Mouse (Mus musculus) embryonic facial prominence, embryonic 11.5 days (tissue): ENCODE data around the gene Midn. TPM values are rescaled to one million over a fixed set of nuclear protein-coding genes. Genes with fewer than 3 reads are reported as not detected.

ENCODE experiments used
- ATAC-seq: fragments of 200-750 bp; cut with Nextera tagmentation; replicated peaks from 2 replicates; pipeline ENCODE4 v1.8.0; 2017; ENCODE audit warnings: low read depth; ENCODE audit not compliant: insufficient number of reproducible peaks, low FRiP score, low TSS enrichment
- DNase-seq: peaks from one replicate; pipeline ENCODE4 v3.0.0-alpha.2; 2015; ENCODE audit warnings: low spot score
- H3K27ac ChIP-seq: fragments of 300-500 bp; sonication (generic); replicated peaks from 2 replicates; pipeline ENCODE4 v1.5.1; 2014; ENCODE audit warnings: mild to moderate bottlenecking, low read depth, low read length, control low read depth
- H3K27me3 ChIP-seq: fragments of 300-500 bp; sonication (generic); 2 replicates; pipeline ENCODE4 v1.6.1; 2014; ENCODE audit warnings: mild to moderate bottlenecking, low read length, moderate library complexity, mixed read lengths; ENCODE audit not compliant: control insufficient read depth, insufficient read depth
- H3K36me3 ChIP-seq: fragments of 300-500 bp; sonication (generic); replicated peaks from 2 replicates; pipeline ENCODE4 v1.6.1; 2014; ENCODE audit warnings: low read depth, mild to moderate bottlenecking, low read length, moderate library complexity, mixed read lengths; ENCODE audit not compliant: control insufficient read depth, insufficient read depth
- H3K4me1 ChIP-seq: fragments of 300-500 bp; sonication (generic); 2 replicates; pipeline ENCODE4 v1.6.1; 2014; ENCODE audit warnings: low read length, mixed read lengths; ENCODE audit not compliant: control insufficient read depth, insufficient read depth
- H3K4me2 ChIP-seq: fragments of 300-500 bp; sonication (generic); 2 replicates; pipeline ENCODE4 v1.6.1; 2014; ENCODE audit warnings: low read depth, mild to moderate bottlenecking, control low read depth, low read length, moderate library complexity
- H3K4me3 ChIP-seq: fragments of 300-500 bp; sonication (generic); 2 replicates; pipeline ENCODE4 v1.5.1; 2014; ENCODE audit warnings: low read depth, low read length, control low read depth
- H3K9ac ChIP-seq: fragments of 300-500 bp; sonication (generic); replicated peaks from 2 replicates; pipeline ENCODE4 v1.6.1; 2014; ENCODE audit warnings: mild to moderate bottlenecking, control low read depth, low read length
- H3K9me3 ChIP-seq: fragments of 300-500 bp; sonication (generic); replicated peaks from 2 replicates; pipeline ENCODE4 v1.6.1; 2016; ENCODE audit warnings: mild to moderate bottlenecking, low read length, inconsistent platforms, mixed read lengths; ENCODE audit not compliant: control insufficient read depth
- WGBS: fragments of 180-500 bp; shearing (Covaris S2); extraction: QIAGEN DNeasy Blood & Tissue Kit; methylation state at CpG from one replicate; pipeline ENCODE4 v1.1.7; 2014; 5-methylcytosine and 5-hydroxymethylcytosine counted together
- polyA plus RNA-seq: library from polyadenylated mRNA; unstranded; fragments of >200 nt; fragmentation: Nextera tagmentation; extraction: Ambion mirVana; gene quantifications from 2 replicates; pipeline ENCODE4 v1.2.1, GENCODE M21; 2014

Midn gene
- polyA plus RNA-seq, 1 experiment from 2014 or later: 62.1 TPM

- H3K4me1 ChIP-seq: peaks cover 2% of the 10 kb centered on the region; the same call in 1 of the 2 replicates
- ATAC-seq: peak; percentile 46
These were observed 31.3 kb downstream of the Midn start, which contains the start of gene Efna2 for GRCm38 (mm10) chr10:80179068-80180051. Efna2 (plus strand) TSS chr10:80179482.

GRCm38 (mm10) chr10:80180288-80180687 is 32.2 kb downstream of the Midn start:
- Histone ChIP-seq H3K36me3 (no peaks in the 10 kb centered on the region; the same call in 1 of the 2 replicates), H3K27ac (no peak overlapping the region), H3K4me1 (peaks cover 2% of the 10 kb centered on the region; the same call in 1 of the 2 replicates), H3K4me2 (peak overlapping the region; percentile 53), H3K9ac (peak overlapping the region; percentile 96), H3K27me3 (no peaks in the 10 kb centered on the region), H3K9me3 (no peaks in the 10 kb centered on the region), H3K4me3 (peak overlapping the region; percentile 94)
- WGBS: 45% methylated on average over 6 of the region's 6 CpGs
- ATAC-seq: no peak
- DNase-seq: no peak

More at GRCm38 (mm10) chr10:80179068-80180051, 31.3 kb downstream of the Midn start, which contains the start of gene Efna2:
- Histone ChIP-seq H3K4me2 (peak within 1 kb of the TSS; percentile 53), H3K9me3 (no peaks in the 10 kb centered on the region), H3K27me3 (no peaks in the 10 kb centered on the region), H3K9ac (peak within 1 kb of the TSS; percentile 96), H3K4me3 (peak within 1 kb of the TSS; percentile 94), H3K27ac (peak within 1 kb of the TSS; percentile 17), H3K36me3 (no peaks in the 10 kb centered on the region; the same call in 1 of the 2 replicates)
- DNase-seq: peak; percentile 87
- WGBS: 2% methylated on average over 72 of the region's 106 CpGs

GRCm38 (mm10) chr10:80180823-80181222 is 32.8 kb downstream of the Midn start:
- H3K4me3 ChIP-seq: peak overlapping the region; percentile 94
- no peaks in the 10 kb centered on the region for H3K9me3 ChIP-seq
- H3K36me3 ChIP-seq: no peaks in the 10 kb centered on the region; the same call in 1 of the 2 replicates
- peak overlapping the region; percentile 53 for H3K4me2 ChIP-seq
- peak overlapping the region; percentile 96 for H3K9ac ChIP-seq
- H3K4me1 ChIP-seq: peaks cover 2% of the 10 kb centered on the region; the same call in 1 of the 2 replicates
- WGBS: 20% methylated on average over 5 of the region's 5 CpGs
- no peak overlapping the region; the same call in 1 of the 2 replicates for H3K27ac ChIP-seq
- no peak for ATAC-seq
- DNase-seq: no peak
- no peaks in the 10 kb centered on the region for H3K27me3 ChIP-seq

GRCm38 (mm10) chr10:80182547-80182946 is 34.5 kb downstream of the Midn start:
- peaks cover 2% of the 10 kb centered on the region; the same call in 1 of the 2 replicates for H3K4me1 ChIP-seq
- H3K36me3 ChIP-seq: no peaks in the 10 kb centered on the region; the same call in 1 of the 2 replicates
- no peak overlapping the region for H3K4me3 ChIP-seq

GRCm38 (mm10) chr10:80186649-80187048 is 38.6 kb downstream of the Midn start:
- H3K4me1 ChIP-seq: 0 out of 2 replicates have a peak, but pooled peaks cover 2% of the 10 kb centered on the region
- no peak for ATAC-seq
- no peak overlapping the region for H3K9ac ChIP-seq
- no peak overlapping the region for H3K4me3 ChIP-seq
- H3K4me2 ChIP-seq: no peak overlapping the region
- H3K9me3 ChIP-seq: no peaks in the 10 kb centered on the region
- peaks cover 25% of the 10 kb centered on the region for H3K27me3 ChIP-seq
- WGBS: 37% methylated on average over 26 of the region's 27 CpGs
- no peak overlapping the region for H3K27ac ChIP-seq
- DNase-seq: no peak
- H3K36me3 ChIP-seq: peaks cover 2% of the 10 kb centered on the region; the same call in 1 of the 2 replicates

More at GRCm38 (mm10) chr10:80182547-80182946, 34.5 kb downstream of the Midn start:
- 93% methylated on average over 7 of the region's 7 CpGs for WGBS
- H3K27me3 ChIP-seq: no peaks in the 10 kb centered on the region
- no peaks in the 10 kb centered on the region for H3K9me3 ChIP-seq
- H3K27ac ChIP-seq: no peak overlapping the region
- no peak for ATAC-seq
- no peak overlapping the region for H3K9ac ChIP-seq
- H3K4me2 ChIP-seq: no peak overlapping the region
- DNase-seq: no peak

- no peak for ATAC-seq
- H3K4me2 ChIP-seq: no peak overlapping the region
- H3K9me3 ChIP-seq: no peaks in the 10 kb centered on the region
- H3K4me1 ChIP-seq: 0 out of 2 replicates have a peak, but pooled peaks cover 2% of the 10 kb centered on the region
- no peak overlapping the region for H3K9ac ChIP-seq
- peaks cover 2% of the 10 kb centered on the region; the same call in 1 of the 2 replicates for H3K36me3 ChIP-seq
- DNase-seq: no peak
- no peak overlapping the region for H3K4me3 ChIP-seq
- WGBS: 92% methylated on average over 10 of the region's 10 CpGs
- H3K27me3 ChIP-seq: peaks cover 28% of the 10 kb centered on the region
- no peak overlapping the region for H3K27ac ChIP-seq
These were observed 39.7 kb downstream of the Midn start for GRCm38 (mm10) chr10:80187739-80188138.

GRCm38 (mm10) chr10:80188453-80189024 is 40.5 kb downstream of the Midn start:
- Histone ChIP-seq H3K9ac (no peak overlapping the region), H3K27ac (no peak overlapping the region), H3K4me2 (no peak overlapping the region), H3K4me1 (0 out of 2 replicates have a peak, but pooled peaks cover 2% of the 10 kb centered on the region), H3K4me3 (no peak overlapping the region), H3K36me3 (peaks cover 2% of the 10 kb centered on the region; the same call in 1 of the 2 replicates), H3K27me3 (peaks cover 28% of the 10 kb centered on the region), H3K9me3 (no peaks in the 10 kb centered on the region)
- ATAC-seq (no peak), DNase-seq (no peak)
- WGBS: 72% methylated on average over 15 of the region's 15 CpGs
